ENCODE assay signal across 8 mouse cellular contexts in the genomic region with DNA sequence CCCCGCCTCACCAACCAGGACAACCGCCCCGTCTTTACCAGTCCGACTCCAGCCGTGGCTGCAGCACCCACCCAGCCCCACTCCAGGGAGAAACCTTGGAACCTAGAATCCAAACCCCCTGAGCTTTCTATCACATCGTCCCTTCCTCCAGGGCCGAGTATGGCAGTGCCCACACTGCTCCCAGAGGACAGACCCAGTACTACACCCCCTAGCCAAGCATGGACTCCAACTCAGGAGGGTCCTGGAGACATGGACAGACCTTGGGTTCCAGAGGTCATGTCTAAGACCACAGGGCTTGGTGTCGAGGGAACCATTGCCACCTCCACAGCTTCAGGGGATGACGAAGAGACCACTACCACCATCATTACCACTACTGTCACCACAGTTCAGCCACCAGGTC. TPM values are rescaled to one million over a fixed set of nuclear protein-coding genes. Genes with fewer than 3 reads are reported as not detected.
DNase-seq lines count a peak whose midpoint lies in the region; ATAC-seq and TF ChIP-seq lines count a peak whose summit lies in the region.
"Had no signal": no experiment of that assay in that cellular context is flagged by ENCODE, and none has a peak within 500 bp of the region (broad histone marks: within the 10 kb centered on the region; RNA-seq: fewer than 3 reads in every experiment).

No protein-coding gene starts in this region.

- peak; percentile 80 for TF ChIP-seq CTCF in liver, adult 2 months (IDR thresholded peaks at IDR 0.05; ENCODE audit: low read depth, low read length)
- peak; percentile 66; the same call in 1 of the 2 replicates for TF ChIP-seq CTCF in brain, embryonic 14.5 days (IDR thresholded peaks at IDR 0.05; ENCODE audit: borderline replicate concordance, extremely low read depth, insufficient read depth, insufficient read length)
- peak; percentile 47; the same call in 1 of the 2 replicates for TF ChIP-seq CTCF in small intestine, adult 2 months (IDR thresholded peaks at IDR 0.05; ENCODE audit: extremely low read depth, insufficient read length, insufficient replicate concordance, low read depth, low read length)

- 34% methylated on average over 9 of the region's 9 CpGs for WGBS in liver, adult 2 months
- 17% methylated on average over 9 of the region's 9 CpGs for WGBS in liver, embryonic 12.5 days (ENCODE audit: insufficient replicate concordance)
- WGBS in kidney, embryonic 14.5 days: 46% methylated on average over 9 of the region's 9 CpGs
- 28% methylated on average over 9 of the region's 9 CpGs for WGBS in small intestine, adult 2 months

- no peaks in the 10 kb centered on the region for H3K4me1 ChIP-seq in liver, adult 2 months (ENCODE audit: control insufficient read depth, insufficient read depth, low read length)
- no peaks in the 10 kb centered on the region for H3K4me1 ChIP-seq in liver, embryonic 12.5 days
- H3K4me1 ChIP-seq in kidney, embryonic 14.5 days (ENCODE audit: control insufficient read depth, insufficient read depth, low read length): no peaks in the 10 kb centered on the region
- no peaks in the 10 kb centered on the region for H3K4me1 ChIP-seq in small intestine, adult 2 months (ENCODE audit: control insufficient read depth, insufficient read depth, insufficient read length, low read length)

- no peak for ATAC-seq in liver, embryonic 12.5 days
- peak; percentile 6; the same call in 1 of the 2 replicates for ATAC-seq in kidney, embryonic 14.5 days (ENCODE audit: low FRiP score, low TSS enrichment)

- no peak for TF ChIP-seq POLR2A in liver, adult 2 months (IDR thresholded peaks at IDR 0.05; ENCODE audit: extremely low read depth, insufficient read depth, low read length)
- TF ChIP-seq POLR2A in brain, embryonic 14.5 days (IDR thresholded peaks at IDR 0.05; ENCODE audit: borderline replicate concordance, extremely low read depth, insufficient read depth, insufficient read length, poor library complexity, severe bottlenecking): no peak
- TF ChIP-seq POLR2A in small intestine, adult 2 months (IDR thresholded peaks at IDR 0.05; ENCODE audit: low read depth, low read length): no peak

- H3K4me3 ChIP-seq in liver, adult 2 months (ENCODE audit: insufficient read depth, low read depth, low read length): no peak overlapping the region
- H3K4me3 ChIP-seq in liver, embryonic 12.5 days: no peak overlapping the region
- H3K4me3 ChIP-seq in kidney, embryonic 14.5 days (ENCODE audit: low read length): no peak overlapping the region
- H3K4me3 ChIP-seq in small intestine, adult 2 months (ENCODE audit: low read depth, low read length): no peak overlapping the region

- no peak overlapping the region for H3K27ac ChIP-seq in liver, adult 2 months (replicated peaks; ENCODE audit: insufficient read depth, low read depth, low read length)
- H3K27ac ChIP-seq in liver, embryonic 12.5 days: no peak overlapping the region
- H3K27ac ChIP-seq in kidney, embryonic 14.5 days (ENCODE audit: low read depth, low read length): no peak overlapping the region
- H3K27ac ChIP-seq in small intestine, adult 2 months (ENCODE audit: insufficient read depth, low read depth, low read length): no peak overlapping the region

- no peaks in the 10 kb centered on the region for H3K79me2 ChIP-seq in liver, adult 2 months (ENCODE audit: control insufficient read depth, insufficient read depth, low read length)

- no peaks in the 10 kb centered on the region for H3K36me3 ChIP-seq in liver, adult 2 months (ENCODE audit: control insufficient read depth, insufficient read depth, low read length)
- no peaks in the 10 kb centered on the region for H3K36me3 ChIP-seq in liver, embryonic 12.5 days
- no peaks in the 10 kb centered on the region for H3K36me3 ChIP-seq in kidney, embryonic 14.5 days (ENCODE audit: control insufficient read depth, insufficient read depth, low read length)
- H3K36me3 ChIP-seq in small intestine, adult 2 months (ENCODE audit: control insufficient read depth, insufficient read depth, low read length): no peaks in the 10 kb centered on the region

- no peak for DNase-seq in liver, adult 2 months (ENCODE audit: extremely low read depth, low read depth, low spot score)
- DNase-seq in brain, embryonic 14.5 days (ENCODE audit: low read depth): no peak
- DNase-seq in layer of hippocampus, adult 18-20 months (ENCODE audit: low spot score in 2 of 2): no peak
- no peak for DNase-seq in adrenal gland, adult 8-10 months
- DNase-seq: cerebellum, adult 18-20 months had no signal

- peaks cover 2% of the 10 kb centered on the region; the same call in 1 of the 2 replicates for H3K27me3 ChIP-seq in liver, adult 2 months (ENCODE audit: control insufficient read depth, insufficient read depth, low read length)
- peaks cover 85% of the 10 kb centered on the region for H3K27me3 ChIP-seq in liver, embryonic 12.5 days (replicated peaks)
- H3K27me3 ChIP-seq in kidney, embryonic 14.5 days (ENCODE audit: control insufficient read depth, insufficient read depth, low read length): peaks cover 34% of the 10 kb centered on the region
- no peaks in the 10 kb centered on the region for H3K27me3 ChIP-seq in small intestine, adult 2 months (ENCODE audit: control insufficient read depth, insufficient read depth, low read length)

- no peak overlapping the region for H3K9ac ChIP-seq in liver, adult 2 months (ENCODE audit: low read depth, low read length)
- H3K9ac ChIP-seq in liver, embryonic 12.5 days: no peak overlapping the region
- no peak overlapping the region for H3K9ac ChIP-seq in kidney, embryonic 14.5 days (ENCODE audit: low read depth, low read length)

- H3K4me2 ChIP-seq in liver, embryonic 12.5 days: no peak overlapping the region
- H3K4me2 ChIP-seq in kidney, embryonic 14.5 days (replicated peaks; ENCODE audit: low read depth, low read length): no peak overlapping the region

- H3K9me3 ChIP-seq in liver, embryonic 12.5 days (replicated peaks): no peaks in the 10 kb centered on the region
- H3K9me3 ChIP-seq in kidney, embryonic 14.5 days (ENCODE audit: control insufficient read depth, low read length): no peaks in the 10 kb centered on the region

RNA-seq across cellular contexts. Expression of a gene that starts 23.1 kb away (rescaled TPM):
- total RNA-seq in liver, adult 2 months (2014; rRNA removed): not detected in 2 replicates
- polyA plus RNA-seq in liver, adult 2 months (2012; rRNA removed): not detected in 2 replicates
- 0.05 TPM in 1 of 2 replicates, not detected in the other for polyA plus RNA-seq in liver, embryonic 12.5 days (2016; fragmentation: Nextera tagmentation; extraction: Ambion mirVana)
- 173 and 174 TPM in 2 replicates for polyA plus RNA-seq in brain, embryonic 14.5 days (2012; rRNA removed)
- not detected in 2 replicates for polyA plus RNA-seq in kidney, embryonic 14.5 days (2014; fragmentation: Nextera tagmentation; extraction: Ambion mirVana)
- polyA plus RNA-seq in small intestine, adult 2 months (2012; rRNA removed): 0.41 and 0.46 TPM in 2 replicates
- total RNA-seq in layer of hippocampus, adult 18-20 months (2021): 100 to 1,000 TPM; 161 to 167 TPM
- total RNA-seq in adrenal gland, adult 8-10 months (2022): 1 to 10 TPM; 3.1 to 6.8 (median 4.0) TPM

RNA-seq across cellular contexts. Expression of a gene that starts 28.9 kb away (rescaled TPM):
- 3.6 and 7.5 TPM in 2 replicates for total RNA-seq in liver, adult 2 months (2014; rRNA removed)
- 18.6 and 24.9 TPM in 2 replicates for polyA plus RNA-seq in liver, adult 2 months (2012; rRNA removed)
- polyA plus RNA-seq in liver, embryonic 12.5 days (2016; fragmentation: Nextera tagmentation; extraction: Ambion mirVana): 13.6 and 13.8 TPM in 2 replicates
- 64.7 and 76.0 TPM in 2 replicates for polyA plus RNA-seq in brain, embryonic 14.5 days (2012; rRNA removed)
- polyA plus RNA-seq in kidney, embryonic 14.5 days (2014; fragmentation: Nextera tagmentation; extraction: Ambion mirVana): 16.1 and 22.6 TPM in 2 replicates
- 21.7 and 33.0 TPM in 2 replicates for polyA plus RNA-seq in small intestine, adult 2 months (2012; rRNA removed)
- 10 to 100 TPM; 52.6 to 55.4 TPM for total RNA-seq in layer of hippocampus, adult 18-20 months (2021)
- total RNA-seq in adrenal gland, adult 8-10 months (2022): 10 to 100 TPM; 50.6 to 78.2 (median 63.1) TPM

RNA-seq across cellular contexts. Expression of a gene that starts 59.8 kb away (rescaled TPM):
- 238 and 251 TPM in 2 replicates for total RNA-seq in liver, adult 2 months (2014; rRNA removed)
- 219 and 222 TPM in 2 replicates for polyA plus RNA-seq in liver, adult 2 months (2012; rRNA removed)
- 6.7 and 7.2 TPM in 2 replicates for polyA plus RNA-seq in liver, embryonic 12.5 days (2016; fragmentation: Nextera tagmentation; extraction: Ambion mirVana)
- 10.0 and 19.2 TPM in 2 replicates for polyA plus RNA-seq in brain, embryonic 14.5 days (2012; rRNA removed)
- 3.2 and 6.2 TPM in 2 replicates for polyA plus RNA-seq in kidney, embryonic 14.5 days (2014; fragmentation: Nextera tagmentation; extraction: Ambion mirVana)
- polyA plus RNA-seq in small intestine, adult 2 months (2012; rRNA removed): 7.3 and 13.8 TPM in 2 replicates
- 1 to 10 TPM; 1.5 to 2.2 TPM for total RNA-seq in layer of hippocampus, adult 18-20 months (2021)
- 1 to 10 TPM in 2 of 4 experiments, under 1 TPM in 2; 0.89 to 2.4 (median 1.5) TPM for total RNA-seq in adrenal gland, adult 8-10 months (2022)

Comparison
In these comparisons a context has a peak if more than half of its experiments do, and no peak if none do; other contexts are left out.
1. RNA of a gene that starts 59.8 kb away (polyA plus RNA-seq): 219 to 222 TPM in liver, adult 2 months; 7.3 to 13.8 TPM in small intestine, adult 2 months, 10.0 to 19.2 TPM in brain, embryonic 14.5 days, 6.7 to 7.2 TPM in liver, embryonic 12.5 days and 3.2 to 6.2 TPM in kidney, embryonic 14.5 days; every median in the first group is over 10 times any median in the second.
2. RNA of a gene that starts 23.1 kb away (polyA plus RNA-seq): 173 to 174 TPM in brain, embryonic 14.5 days; 0.41 to 0.46 TPM in small intestine, adult 2 months, 0.05 TPM in liver, embryonic 12.5 days, not detected in kidney, embryonic 14.5 days and not detected in liver, adult 2 months; every median in the first group is over 100 times any median in the second.
3. Peak in every context shown above with its lines, with median percentiles within 50 percentile points of each other: CTCF ChIP-seq.